12 mouse cellular contexts compared by ENCODE assay signal in the genomic region with DNA sequence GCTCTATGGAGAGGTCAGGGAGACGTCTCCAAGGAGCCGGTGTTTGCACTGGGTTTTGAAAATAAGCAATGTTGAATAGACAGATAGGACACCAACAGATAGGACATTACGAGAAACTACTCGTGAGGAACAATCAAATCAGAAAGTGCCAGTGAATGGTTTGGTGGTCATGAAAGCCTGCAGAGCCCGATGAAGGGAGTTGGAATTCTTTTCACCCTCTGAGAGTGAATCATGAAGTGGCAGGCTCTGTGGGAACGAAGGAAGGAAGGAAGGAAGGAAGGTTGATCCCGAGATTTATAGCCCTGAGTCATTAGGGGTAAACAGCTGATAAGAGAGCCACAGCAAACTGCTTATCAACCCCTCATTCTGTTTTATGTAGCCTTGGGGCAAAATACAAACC. TPM values are rescaled to one million over a fixed set of nuclear protein-coding genes. Genes with fewer than 3 reads are reported as not detected.
DNase-seq lines count a peak whose midpoint lies in the region; ATAC-seq and TF ChIP-seq lines count a peak whose summit lies in the region.
"Had no signal": no experiment of that assay in that cellular context is flagged by ENCODE, and none has a peak within 500 bp of the region (broad histone marks: within the 10 kb centered on the region; RNA-seq: fewer than 3 reads in every experiment).

No protein-coding gene starts in this region.

- DNase-seq in heart, postnatal 10 days = no peak
- peak; percentile 19 for DNase-seq in 3134 (ENCODE audit: extremely low read depth, insufficient read length, low spot score)
- DNase-seq in liver, embryonic 11.5 days (ENCODE audit: low spot score) = no peak
- no peak for DNase-seq in thymus, adult 2 months
- DNase-seq: kidney, postnatal 36 days; lung, postnatal 10 days had no signal

- peaks cover 96% of the 10 kb centered on the region for H3K79me2 ChIP-seq in C2C12 (ENCODE audit: control insufficient read depth, insufficient read depth)

- H3K4me2 ChIP-seq in heart, embryonic 15.5 days = peak overlapping the region; percentile 40
- H3K4me2 ChIP-seq in liver, embryonic 11.5 days = peak overlapping the region; percentile 17; the same call in 1 of the 2 replicates
- H3K4me2 ChIP-seq: forebrain, embryonic 15.5 days had no signal

- H3K27ac ChIP-seq in heart, embryonic 15.5 days = peak overlapping the region; percentile 70
- no peak overlapping the region for H3K27ac ChIP-seq in liver, embryonic 11.5 days (ENCODE audit: low read depth, low read length)
- H3K27ac ChIP-seq in thymus, adult 2 months (ENCODE audit: control insufficient read depth, insufficient read depth, low read length) = no peak overlapping the region
- H3K27ac ChIP-seq: embryonic facial prominence, embryonic 10.5 days; forebrain, embryonic 15.5 days; hindbrain, embryonic 10.5 days had no signal

- H3K27me3 ChIP-seq in heart, embryonic 15.5 days = no peaks in the 10 kb centered on the region
- H3K27me3 ChIP-seq in C2C12 (ENCODE audit: control insufficient read depth, insufficient read depth, insufficient read length) = no peaks in the 10 kb centered on the region
- no peaks in the 10 kb centered on the region for H3K27me3 ChIP-seq in liver, embryonic 11.5 days (replicated peaks; ENCODE audit: control insufficient read depth, insufficient read depth, low read length)
- no peaks in the 10 kb centered on the region for H3K27me3 ChIP-seq in thymus, adult 2 months (ENCODE audit: control insufficient read depth, insufficient read depth, low read length)
- H3K27me3 ChIP-seq: forebrain, embryonic 15.5 days had no signal

- peaks cover 6% of the 10 kb centered on the region for H3K36me3 ChIP-seq in heart, embryonic 15.5 days
- peaks cover 14% of the 10 kb centered on the region for H3K36me3 ChIP-seq in C2C12 (ENCODE audit: control insufficient read depth, insufficient read depth)
- H3K36me3 ChIP-seq in liver, embryonic 11.5 days (ENCODE audit: control insufficient read depth, insufficient read depth, low read length) = no peaks in the 10 kb centered on the region
- no peaks in the 10 kb centered on the region for H3K36me3 ChIP-seq in thymus, adult 2 months (ENCODE audit: control insufficient read depth, insufficient read depth, low read length)
- H3K36me3 ChIP-seq: embryonic facial prominence, embryonic 10.5 days; forebrain, embryonic 15.5 days had no signal

- no peak; the same call in 1 of the 2 replicates for ATAC-seq in heart, embryonic 15.5 days (replicated peaks; ENCODE audit: insufficient number of reproducible peaks, insufficient read depth, low FRiP score, low read depth)
- no peak for ATAC-seq in liver, embryonic 11.5 days (replicated peaks; ENCODE audit: low FRiP score)
- ATAC-seq in activated CD4-positive, CD25-positive, alpha-beta regulatory T cell, adult 4 months = no peak
- ATAC-seq: forebrain, embryonic 15.5 days had no signal

- H3ac ChIP-seq in C2C12 (ENCODE audit: control insufficient read depth, insufficient read length, low read depth) = peak overlapping the region; percentile 53

- 9% methylated on average over 7 of the region's 7 CpGs for WGBS in heart, embryonic 15.5 days
- 7% methylated on average over 7 of the region's 7 CpGs for WGBS in liver, embryonic 11.5 days
- WGBS in thymus, adult 2 months = 45% methylated on average over 7 of the region's 7 CpGs

- H3K79me3 ChIP-seq in C2C12 (ENCODE audit: low read depth) = peaks cover 76% of the 10 kb centered on the region

- peaks cover 53% of the 10 kb centered on the region for H3K4me1 ChIP-seq in heart, embryonic 15.5 days (replicated peaks)
- no peaks in the 10 kb centered on the region; the same call in 1 of the 2 replicates for H3K4me1 ChIP-seq in liver, embryonic 11.5 days (replicated peaks; ENCODE audit: control insufficient read depth, insufficient read depth, low read length)
- H3K4me1 ChIP-seq in thymus, adult 2 months (replicated peaks; ENCODE audit: control insufficient read depth, insufficient read depth, low read length) = peaks cover 19% of the 10 kb centered on the region
- H3K4me1 ChIP-seq: forebrain, embryonic 15.5 days had no signal

- no peaks in the 10 kb centered on the region for H3K9me3 ChIP-seq in heart, embryonic 15.5 days (replicated peaks)
- no peaks in the 10 kb centered on the region for H3K9me3 ChIP-seq in liver, embryonic 11.5 days (ENCODE audit: control insufficient read depth, low read length)
- H3K9me3 ChIP-seq: embryonic facial prominence, embryonic 10.5 days; forebrain, embryonic 15.5 days; hindbrain, embryonic 10.5 days had no signal

- no peak for TF ChIP-seq POLR2A in thymus, adult 2 months (IDR thresholded peaks at IDR 0.05; ENCODE audit: control insufficient read depth, extremely low read depth, insufficient read depth, low read length, poor library complexity)

- intact Hi-C loops in heart, postnatal 10 days (cut with DNase I) = loop anchor here (2.0 kb wide), 1 partner anchor 15 kb away; no protein-coding TSS in a partner anchor

- TF ChIP-seq CTCF in C2C12 (IDR thresholded peaks at IDR 0.05; ENCODE audit: control insufficient read depth, insufficient read depth, insufficient read length) = no peak
- TF ChIP-seq CTCF in thymus, adult 2 months (IDR thresholded peaks at IDR 0.05; ENCODE audit: borderline replicate concordance, control insufficient read depth, extremely low read depth, insufficient read depth, low read length, poor library complexity) = no peak

- H3K4me3 ChIP-seq in heart, embryonic 15.5 days = no peak overlapping the region
- no peak overlapping the region for H3K4me3 ChIP-seq in C2C12 (ENCODE audit: insufficient read depth, poor library complexity, severe bottlenecking)
- no peak overlapping the region for H3K4me3 ChIP-seq in liver, embryonic 11.5 days (ENCODE audit: low read depth, low read length)
- no peak overlapping the region for H3K4me3 ChIP-seq in thymus, adult 2 months (ENCODE audit: control insufficient read depth, insufficient read depth, low read length)
- H3K4me3 ChIP-seq: embryonic facial prominence, embryonic 10.5 days; forebrain, embryonic 15.5 days; hindbrain, embryonic 10.5 days had no signal

- no peak overlapping the region for H3K9ac ChIP-seq in heart, embryonic 15.5 days
- no peak overlapping the region for H3K9ac ChIP-seq in liver, embryonic 11.5 days (ENCODE audit: low read depth, low read length)
- H3K9ac ChIP-seq: forebrain, embryonic 15.5 days had no signal

TF ChIP-seq in C2C12, 6 proteins besides CTCF, POLR2A, EP300 and RAD21:
- TF ChIP-seq USF1 (IDR thresholded peaks at IDR 0.05; ENCODE audit: low read depth) (no peak), MAX (IDR thresholded peaks at IDR 0.05) (peak; percentile 28), MYOD1 (IDR thresholded peaks at IDR 0.05; ENCODE audit: control insufficient read depth, insufficient read length, low read depth) (no peak), FOSL1 (IDR thresholded peaks at IDR 0.05; ENCODE audit: insufficient read depth, low read length, poor library complexity, severe bottlenecking) (peak; percentile 81), CEBPB (IDR thresholded peaks at IDR 0.05; ENCODE audit: low read depth) (no peak), MYOG (IDR thresholded peaks at IDR 0.05; ENCODE audit: control insufficient read depth, extremely low read depth, insufficient read length) (no peak)

RNA-seq across cellular contexts. Expression of a gene that starts 15.5 kb away (rescaled TPM):
- 99.3 and 108 TPM in 2 replicates for polyA plus RNA-seq in heart, embryonic 15.5 days (2015; fragmentation: Nextera tagmentation; extraction: Ambion mirVana)
- total RNA-seq in heart, postnatal 10 days (2021) = 100 to 1,000 TPM; 187 to 196 TPM
- 23.5 TPM for polyA plus RNA-seq in C2C12 (2012; fragmentation: generic; extraction: Trizol)
- polyA plus RNA-seq in liver, embryonic 11.5 days (2014; fragmentation: Nextera tagmentation; extraction: Ambion mirVana) = 8.5 and 10.5 TPM in 2 replicates
- polyA plus RNA-seq in activated CD4-positive, CD25-positive, alpha-beta regulatory T cell, adult 4 months (2017; shearing (Covaris generic)) = 10 to 100 TPM; 41.6 to 80.5 TPM
- 40.1 and 41.5 TPM in 2 replicates for polyA plus RNA-seq in thymus, adult 2 months (2012; rRNA removed)
